Mouse (Mus musculus) cerebellum, postnatal 14 days (tissue): ENCODE results near the gene Ptpn23.
"Not testable (repeated sequence)": the region's sequence is repeated elsewhere in the genome, so short reads cannot be mapped to it uniquely, and the experiment has no call there.

Experiments used
- DNase-seq, 2 experiments: peaks; one replicate each; pipeline ENCODE4 v3.0.0; 2021; ENCODE audit warnings: mixed read lengths in 2 of 2

Gene Ptpn23

DNA sequence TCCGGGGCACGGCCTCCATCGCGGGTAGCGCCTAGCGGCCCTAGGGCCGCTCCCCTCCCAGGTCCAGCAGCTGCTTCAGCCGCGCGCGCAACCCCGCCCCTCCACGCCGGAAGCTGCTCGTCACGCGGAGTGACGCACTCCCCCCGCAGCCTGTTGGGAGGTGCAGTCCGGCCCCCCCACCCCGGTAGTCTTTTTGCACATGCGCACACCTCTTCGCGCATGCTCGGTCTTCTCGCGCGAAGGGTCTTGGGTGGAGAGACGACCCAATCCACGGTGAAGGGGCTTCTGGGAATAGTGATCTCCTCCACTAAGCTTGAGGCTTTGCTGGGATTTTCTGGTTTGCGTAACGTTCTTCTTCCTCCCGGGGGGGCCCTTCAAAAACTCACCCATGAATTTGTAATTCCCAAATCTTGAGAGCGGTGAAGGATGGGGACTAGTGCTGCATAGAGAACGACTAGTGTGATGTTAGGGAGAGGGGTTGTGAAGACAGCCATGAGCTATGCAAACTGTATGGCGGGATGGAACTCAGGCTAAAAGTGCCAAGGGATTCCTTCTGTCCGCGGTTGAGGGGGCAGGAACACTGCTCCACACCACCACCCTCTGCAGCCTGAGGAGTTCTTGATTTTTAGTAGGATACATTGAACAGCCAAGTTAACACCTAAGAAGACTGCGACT lies at the start of gene Ptpn23:
Gene Ptpn23 (minus strand): TSS at position 115 of the 675 bp plus-strand sequence.
- peak; percentile 97 for DNase-seq

DNA sequence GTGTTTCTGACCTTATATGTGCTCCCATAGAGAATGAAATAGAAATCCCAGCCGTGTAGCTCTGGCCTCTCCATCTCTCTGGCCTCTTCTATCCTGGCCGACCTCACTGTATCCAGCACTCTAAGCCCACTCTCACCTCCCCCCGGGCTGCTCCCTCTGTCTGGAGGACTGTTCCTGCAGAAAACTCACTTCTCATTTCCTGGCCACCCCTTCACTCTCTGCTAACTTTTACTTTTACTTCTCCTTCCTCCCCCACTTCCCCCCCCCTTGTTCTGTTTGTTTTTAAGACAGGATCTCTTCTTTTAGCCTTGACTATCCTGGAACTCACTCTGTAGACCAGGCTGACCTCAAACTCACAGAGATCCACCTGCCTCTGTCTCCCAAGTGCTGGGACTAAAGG lies 44.5 kb upstream of the Ptpn23 start:
- no peak for DNase-seq

DNA sequence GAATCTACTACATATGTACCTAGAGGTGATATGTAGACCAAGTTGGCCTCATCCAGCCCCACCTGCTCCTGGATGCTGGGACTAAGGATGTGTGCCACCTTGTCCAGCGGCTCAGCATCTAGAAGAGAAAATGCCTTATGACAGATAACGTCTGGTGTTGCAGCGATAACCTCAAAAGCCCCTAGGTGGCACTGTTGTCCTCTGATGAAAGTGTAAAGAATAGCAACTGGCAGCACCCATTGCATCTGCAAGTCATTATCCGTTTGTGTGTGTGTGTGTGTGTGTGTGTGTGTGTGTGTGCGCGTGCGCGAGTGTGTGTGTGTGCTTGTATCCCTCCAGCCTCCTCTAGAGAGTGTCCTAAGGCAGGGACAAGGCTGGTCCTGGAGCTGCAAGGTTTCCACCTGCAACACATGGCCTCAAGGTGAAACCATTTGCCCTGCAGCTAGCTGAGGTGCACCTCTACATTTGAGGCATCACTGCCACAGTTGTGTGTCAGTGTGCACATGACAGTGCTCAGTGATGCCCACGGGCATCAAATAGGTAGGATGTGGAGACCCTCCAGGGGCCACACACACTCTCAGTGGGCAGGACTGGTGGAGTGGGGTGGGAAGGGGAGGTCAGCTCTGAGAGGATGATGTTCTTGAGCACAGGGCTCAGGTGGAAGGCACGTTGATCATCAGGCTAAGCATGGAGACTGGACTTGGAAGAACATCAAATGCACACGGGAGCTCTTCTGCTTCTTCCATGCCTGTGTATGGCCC lies 41.0 kb upstream of the Ptpn23 start:
- DNase-seq: peak; percentile 83 to 89

DNA sequence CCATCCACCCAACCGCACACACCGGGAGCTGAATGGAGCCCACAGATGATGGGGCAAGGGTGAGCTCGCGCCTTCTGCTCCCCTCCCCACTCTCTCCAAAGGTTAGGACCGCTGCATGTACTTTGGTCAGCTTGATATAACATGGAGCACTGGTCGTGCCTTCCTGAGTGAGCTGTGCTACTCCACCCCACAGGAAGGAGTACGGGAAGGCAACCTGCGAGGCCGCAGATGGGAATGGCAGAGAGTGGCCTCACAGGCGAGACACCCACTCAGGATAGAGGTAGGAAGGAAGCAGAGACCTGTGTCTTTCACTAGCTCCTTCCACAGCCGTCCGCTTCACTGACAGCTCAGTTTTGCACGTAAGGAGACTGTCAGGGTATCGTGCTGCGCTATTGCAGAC lies 40.3 kb upstream of the Ptpn23 start:
- no peak for DNase-seq

DNA sequence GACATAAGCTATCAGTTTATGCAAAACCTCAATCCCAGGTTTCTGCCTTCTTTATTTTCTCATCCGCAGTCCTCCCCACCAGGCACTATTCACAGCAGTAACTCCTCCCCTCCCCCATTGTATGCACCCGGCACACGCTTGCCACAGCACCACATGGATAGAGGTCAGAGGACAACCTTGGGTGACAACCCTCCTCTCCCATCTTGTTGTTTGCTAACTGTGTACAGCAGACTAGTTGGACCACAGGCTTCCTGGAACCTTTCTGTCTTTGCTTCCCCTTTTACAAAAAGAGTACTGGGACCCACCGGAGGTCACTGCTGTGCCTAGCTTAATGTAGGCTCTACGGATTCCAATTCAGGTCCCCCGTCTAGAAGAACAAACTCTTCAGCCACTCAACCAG lies 32.5 kb upstream of the Ptpn23 start:
- DNase-seq: no peak

DNA sequence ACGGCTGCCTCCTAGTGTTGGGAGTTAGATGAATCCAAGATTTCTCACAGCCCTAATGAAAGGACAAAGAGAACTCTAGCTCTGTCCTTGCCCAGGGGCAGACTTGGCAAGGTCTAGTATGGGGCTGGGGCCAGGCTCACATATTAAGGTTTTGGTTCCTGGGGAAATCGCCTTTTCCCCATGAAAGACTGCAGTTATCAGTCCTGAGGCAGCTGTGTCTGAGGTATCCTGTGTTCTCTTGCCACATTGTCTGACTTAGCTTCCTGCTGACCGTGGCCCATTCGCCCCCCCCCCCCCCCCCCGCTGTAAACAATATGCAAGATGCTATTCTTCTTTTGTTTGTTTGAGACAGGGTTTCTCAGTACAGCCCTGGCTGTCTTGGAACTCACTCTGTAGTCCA lies 32.0 kb upstream of the Ptpn23 start:
- DNase-seq: no peak

DNA sequence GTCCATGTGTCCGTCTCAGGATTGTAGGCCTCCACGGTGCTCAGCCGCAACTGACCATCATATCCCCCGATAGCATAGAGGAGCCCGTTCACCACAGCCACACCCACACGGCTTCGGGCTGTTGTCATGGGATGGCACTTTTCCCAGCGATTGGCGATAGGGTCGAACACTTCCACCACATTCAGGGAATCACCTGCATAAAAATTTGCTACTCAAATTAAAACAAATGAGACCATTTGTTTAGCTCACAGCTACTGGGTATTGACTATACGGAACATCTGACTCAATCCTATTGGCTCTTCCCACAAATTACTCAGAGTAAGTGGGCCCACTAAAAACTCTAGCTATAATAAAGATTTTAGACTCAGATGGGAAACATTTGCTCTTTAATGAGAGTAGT lies 28.0 kb upstream of the Ptpn23 start:
- DNase-seq: no peak

DNA sequence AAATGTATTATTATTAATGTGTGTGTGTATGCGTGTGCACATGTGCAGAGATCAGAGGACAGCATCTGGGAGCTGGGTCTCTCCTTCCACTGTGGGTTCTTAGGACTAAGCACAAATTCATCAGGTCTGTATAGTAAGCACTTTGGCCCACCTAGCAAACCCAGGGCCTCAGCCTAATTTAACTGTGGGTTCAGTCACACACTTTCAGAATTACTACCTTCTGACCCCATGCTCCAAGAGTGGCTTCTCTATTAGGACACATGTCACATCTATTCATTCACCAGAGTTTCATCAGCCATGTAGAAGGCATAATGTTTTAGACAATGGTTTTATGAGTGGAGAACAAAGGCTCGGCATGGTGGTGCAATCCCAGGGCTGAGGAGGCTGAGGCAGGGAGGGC lies 25.0 kb upstream of the Ptpn23 start:
- DNase-seq: no peak

DNA sequence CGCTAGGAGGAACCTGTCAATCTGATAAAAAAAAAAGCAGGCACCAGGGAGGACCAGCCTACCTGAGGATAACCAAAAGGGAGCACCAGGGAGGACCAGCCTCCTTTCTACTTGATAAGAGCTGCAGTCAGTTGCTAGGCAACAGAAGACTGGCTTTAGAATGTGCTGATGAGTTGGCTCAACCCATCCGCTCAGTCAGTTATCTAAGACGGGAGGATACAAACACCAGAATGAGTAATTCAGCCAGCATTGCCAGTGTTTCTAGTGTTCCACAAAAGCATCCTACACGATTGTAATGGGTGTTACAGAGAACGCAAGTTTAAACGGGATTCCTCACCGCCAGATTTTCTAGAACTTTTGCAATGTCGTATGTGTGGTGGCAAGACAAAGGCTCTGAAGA lies 23.2 kb upstream of the Ptpn23 start:
- no peak for DNase-seq

DNA sequence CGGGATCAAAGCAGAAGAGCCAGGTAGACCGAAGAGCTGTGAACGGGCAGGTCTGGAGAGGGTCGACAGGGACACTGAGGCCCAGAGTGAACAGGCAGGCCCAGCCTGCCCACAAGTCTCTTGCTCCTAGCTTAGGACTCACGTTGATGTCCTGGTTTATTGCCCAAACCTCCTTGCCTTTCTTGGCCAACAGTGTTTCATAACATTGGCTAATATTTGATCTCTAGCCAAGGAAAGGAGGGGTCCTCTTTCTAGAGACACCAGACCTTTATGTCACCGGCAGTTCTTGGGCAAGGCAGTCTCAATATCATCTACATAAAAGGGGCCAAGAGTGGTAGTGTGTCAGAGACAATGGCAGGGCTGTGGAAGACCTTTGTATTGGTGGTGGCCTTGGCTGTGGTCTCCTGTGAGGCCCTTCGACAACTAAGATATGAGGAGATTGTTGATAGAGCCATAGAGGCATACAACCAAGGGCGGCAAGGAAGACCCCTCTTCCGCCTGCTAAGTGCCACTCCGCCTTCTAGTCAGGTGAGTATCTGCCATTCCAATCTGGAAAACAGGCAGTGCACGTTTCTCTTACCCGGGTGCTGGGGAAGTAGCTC lies 11.6 kb upstream of the Ptpn23 start, which contains the start of gene Ngp:
Gene Ngp (plus strand): TSS at position 237 of the 602 bp plus-strand sequence.
- no peak for DNase-seq

DNA sequence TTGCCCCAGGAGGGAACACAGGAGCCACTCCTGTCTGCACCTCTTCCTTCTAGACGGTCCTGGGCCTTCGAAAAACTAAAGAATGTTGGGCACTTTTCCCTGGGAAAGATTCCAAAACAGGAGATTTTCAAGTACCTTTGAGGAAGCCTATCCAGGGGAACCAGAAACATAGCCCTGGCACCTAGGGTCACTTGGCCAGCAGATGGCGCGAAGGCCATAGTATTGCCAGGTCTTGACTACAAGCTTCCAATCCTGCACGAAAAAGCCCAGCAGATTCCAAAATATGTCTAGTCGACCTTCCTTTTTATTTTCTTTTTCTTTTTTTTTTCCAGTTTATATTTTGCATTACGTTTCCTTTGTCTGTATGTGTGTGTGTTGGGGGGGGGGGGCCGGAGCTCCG lies 5.8 kb upstream of the Ptpn23 start:
- peak; percentile 65 to 75 for DNase-seq

DNA sequence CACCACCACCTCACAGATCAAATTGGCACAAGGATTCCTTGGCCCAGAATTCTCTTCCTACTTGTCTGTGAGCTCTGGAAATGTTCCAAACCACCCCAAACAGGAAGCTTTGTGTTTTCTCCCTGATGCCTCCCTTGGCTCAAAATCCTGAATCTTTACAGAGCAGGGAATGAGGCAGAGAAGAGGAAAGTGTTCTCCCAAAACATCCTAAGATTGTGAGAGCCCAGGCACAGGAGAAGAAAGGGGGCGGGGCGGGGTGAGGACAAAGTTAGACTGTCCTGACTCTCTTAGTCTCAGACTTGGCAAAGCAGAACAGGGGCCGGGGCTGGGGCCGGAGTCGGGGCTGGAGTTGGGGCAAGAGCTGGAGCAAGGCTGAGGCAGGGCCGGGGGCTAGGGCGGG lies 4.9 kb upstream of the Ptpn23 start:
- DNase-seq: peak in 1 of 2 experiments; percentile 24

DNA sequence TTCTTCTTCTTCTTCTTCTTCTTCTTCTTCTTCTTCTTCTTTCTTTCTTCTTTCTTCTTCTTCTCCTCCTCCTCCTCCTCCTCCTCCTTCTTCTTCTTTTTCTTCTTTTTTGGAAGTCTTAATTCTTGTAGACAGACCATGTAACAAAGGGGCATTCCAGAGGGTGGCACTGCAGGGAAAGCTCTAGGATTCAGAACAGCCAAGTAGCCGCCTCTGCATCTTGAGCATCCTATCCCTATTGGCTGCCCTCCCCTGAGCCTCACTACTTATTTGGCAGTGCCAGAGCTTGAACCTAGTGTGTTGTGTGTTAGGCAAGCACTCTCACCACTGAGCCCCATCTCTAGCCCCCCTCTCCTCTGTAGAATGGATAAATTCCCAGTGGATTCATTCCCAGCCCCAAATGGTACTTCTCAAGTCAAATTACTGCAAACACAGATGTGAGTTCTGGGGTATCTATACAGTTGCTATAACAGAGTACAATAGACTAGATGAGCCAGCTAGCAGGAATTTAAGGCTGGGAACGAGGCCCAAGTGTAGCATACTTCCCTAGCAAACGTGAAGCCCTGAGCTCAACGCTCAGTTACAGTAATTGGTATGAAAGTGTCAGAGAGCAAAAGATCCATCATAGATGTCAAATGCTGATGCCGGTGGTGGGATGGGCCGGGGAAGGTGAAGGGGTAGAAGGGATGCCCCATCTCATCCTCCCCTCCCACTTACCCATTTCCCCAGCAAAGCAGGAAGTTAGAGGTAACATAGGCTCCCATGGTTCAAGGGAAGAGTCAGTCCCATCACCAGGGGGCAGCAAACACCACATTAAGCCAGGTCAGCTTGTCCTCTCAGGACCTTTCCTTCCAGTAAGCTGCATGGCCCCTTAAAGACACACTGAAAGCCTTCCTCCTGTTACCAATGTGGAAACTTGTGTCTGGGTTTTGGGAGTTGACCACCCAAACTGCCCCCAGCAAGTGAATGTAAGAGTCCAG lies 3.2 kb upstream of the Ptpn23 start:
- DNase-seq: peak; percentile 77 to 86

DNA sequence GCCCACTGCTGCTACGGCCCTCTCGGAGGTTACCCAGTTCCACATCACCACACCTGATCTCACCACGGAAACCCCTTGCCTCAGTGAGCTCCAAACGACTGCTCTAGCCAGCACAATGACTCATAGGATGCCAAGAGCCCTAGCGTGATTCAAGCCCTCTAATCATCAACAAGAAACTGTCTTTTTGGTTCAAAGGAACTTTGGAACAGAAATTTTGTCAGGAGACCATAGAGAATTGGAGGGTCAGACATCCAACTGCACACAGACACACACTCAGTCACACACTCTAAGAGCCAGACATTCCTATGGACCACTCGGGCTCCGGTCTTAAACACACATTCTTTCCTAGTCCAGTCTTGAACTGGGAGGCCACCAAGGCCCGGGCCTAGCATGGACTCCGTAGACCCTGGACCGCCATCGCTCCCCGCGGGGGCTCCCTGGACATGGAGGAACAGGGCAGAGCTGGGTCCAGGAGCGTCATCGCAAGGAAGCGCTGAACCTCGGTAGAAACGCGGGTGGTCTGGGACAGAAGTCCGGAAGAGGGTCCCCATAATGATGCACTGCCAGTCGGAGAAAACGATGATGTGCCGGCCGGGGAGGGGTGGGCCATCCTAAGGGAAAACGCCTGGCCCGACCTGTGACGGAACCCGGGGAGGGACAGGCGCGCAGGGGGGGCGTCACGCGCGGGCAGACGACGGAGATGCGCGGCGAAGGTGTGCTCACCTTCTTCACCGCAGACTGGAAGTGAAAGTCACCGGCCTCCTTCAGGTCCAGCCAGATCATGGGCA lies 508 bp downstream of the Ptpn23 start:
- no peak for DNase-seq

DNA sequence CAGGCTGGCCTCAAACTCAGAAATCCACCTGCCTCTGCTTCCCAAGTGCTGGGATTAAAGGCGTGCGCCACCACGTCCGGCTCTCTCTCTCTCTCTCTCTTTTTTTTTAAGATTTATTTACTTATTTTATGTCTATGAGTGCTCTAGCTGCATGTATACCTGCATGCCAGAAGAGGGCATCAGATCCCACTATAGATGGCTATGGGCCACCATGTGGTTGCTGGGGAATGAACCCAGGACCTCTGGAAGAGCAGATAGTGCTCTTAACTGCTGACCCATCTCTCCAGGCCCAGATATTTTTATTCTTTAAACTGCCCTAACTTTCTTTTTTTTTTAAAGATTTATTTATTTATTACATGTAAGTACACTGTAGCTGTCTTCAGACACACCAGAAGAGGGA lies 4.8 kb downstream of the Ptpn23 start:
- not testable (repeated sequence) for DNase-seq

DNA sequence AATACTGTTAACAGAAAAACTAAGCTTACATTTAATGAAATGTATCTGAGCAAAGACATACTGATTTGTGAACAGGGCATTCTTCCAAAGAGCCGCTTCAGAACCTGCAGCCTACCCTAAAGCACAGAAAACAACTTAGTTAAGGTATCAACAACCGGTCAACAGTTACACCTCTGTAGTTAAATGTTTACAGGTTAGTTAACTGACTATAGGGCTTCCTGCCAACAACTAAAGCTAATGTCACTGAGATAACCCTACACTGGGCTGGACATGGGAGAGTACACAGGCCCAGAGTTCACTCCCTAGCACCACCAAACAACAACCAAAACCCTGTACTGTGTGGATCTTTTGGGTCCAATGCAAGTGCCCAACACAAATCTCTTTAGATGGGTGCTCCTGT lies 5.3 kb downstream of the Ptpn23 start:
- no peak for DNase-seq

DNA sequence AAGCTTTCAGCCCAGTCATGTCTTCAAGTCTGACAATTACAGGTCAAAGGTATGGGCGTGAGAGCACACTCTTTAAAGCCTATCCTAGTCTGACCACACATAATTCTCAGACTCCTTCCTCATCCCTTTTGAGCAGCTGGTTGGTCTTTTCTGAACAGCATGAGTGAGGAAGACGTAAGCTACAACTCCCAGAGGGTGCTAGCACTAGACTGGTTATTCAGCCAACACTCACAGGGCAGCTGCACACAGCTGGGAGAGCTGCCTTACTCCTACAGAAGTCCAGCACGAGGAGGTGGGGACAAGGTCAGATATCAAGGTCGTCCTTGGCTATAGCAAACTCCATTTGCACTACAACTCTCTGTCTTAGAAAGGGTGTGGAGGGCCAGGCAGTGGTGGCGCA lies 7.4 kb downstream of the Ptpn23 start:
- DNase-seq: no peak

DNA sequence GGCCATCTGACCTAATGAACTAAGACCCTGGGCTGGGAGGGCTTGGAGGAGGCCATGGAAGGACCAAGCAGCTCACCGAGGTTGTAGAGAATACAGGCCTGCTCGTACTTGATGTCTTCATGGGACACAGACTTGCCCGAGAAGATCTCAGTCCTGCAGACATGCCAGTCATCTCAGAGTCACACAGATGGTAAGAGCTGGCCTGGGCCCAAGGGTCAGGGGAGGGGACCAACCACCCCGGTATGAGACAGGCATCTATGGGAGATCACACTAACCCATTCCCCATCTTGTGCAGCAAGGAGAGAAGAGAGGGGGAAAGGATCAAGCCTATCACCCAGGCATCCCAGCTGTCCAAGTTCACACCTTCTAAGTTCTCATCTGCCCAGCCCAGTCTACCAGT lies 14.7 kb downstream of the Ptpn23 start:
- DNase-seq: peak in 1 of 2 experiments; percentile 42

DNA sequence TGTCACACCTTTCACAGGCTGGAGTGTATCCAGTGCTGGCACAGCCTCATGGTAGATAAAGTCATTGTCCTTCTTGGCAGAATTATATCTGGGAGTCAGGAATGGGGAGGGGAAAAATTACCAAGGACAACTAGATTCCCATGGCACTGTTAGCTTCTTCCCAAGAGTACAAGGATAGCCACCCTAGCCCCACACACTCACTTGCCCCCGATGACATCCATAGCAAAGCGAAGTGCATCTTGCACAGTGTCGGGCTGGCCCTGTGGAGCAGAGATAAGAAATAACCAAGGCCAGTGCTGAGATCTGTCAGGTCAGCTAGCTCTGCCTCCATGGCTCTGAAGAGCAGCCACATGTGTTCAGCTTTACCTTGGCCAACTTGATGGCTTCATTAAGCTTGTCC lies 17.2 kb downstream of the Ptpn23 start:
- no peak for DNase-seq

DNA sequence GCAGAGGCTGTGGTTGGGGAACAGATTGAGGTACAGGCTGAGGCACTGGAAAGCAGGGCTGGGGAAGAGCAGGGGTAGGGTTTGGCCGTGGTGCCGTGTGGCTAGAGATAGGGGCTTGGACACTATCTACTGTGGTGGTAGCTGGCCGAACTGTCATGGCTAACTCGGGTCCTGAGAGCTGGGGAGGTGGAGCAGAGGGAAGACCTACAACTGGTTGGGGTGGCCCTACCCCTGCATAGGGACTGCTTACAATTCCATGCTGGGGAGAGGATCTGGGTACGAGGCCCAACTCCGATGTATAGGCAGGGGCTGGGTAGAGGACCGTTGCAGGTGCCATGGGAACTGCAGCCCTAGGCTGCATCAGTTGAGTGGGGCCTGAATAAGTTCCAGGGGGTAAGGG lies 20.0 kb downstream of the Ptpn23 start:
- DNase-seq: no peak

DNA sequence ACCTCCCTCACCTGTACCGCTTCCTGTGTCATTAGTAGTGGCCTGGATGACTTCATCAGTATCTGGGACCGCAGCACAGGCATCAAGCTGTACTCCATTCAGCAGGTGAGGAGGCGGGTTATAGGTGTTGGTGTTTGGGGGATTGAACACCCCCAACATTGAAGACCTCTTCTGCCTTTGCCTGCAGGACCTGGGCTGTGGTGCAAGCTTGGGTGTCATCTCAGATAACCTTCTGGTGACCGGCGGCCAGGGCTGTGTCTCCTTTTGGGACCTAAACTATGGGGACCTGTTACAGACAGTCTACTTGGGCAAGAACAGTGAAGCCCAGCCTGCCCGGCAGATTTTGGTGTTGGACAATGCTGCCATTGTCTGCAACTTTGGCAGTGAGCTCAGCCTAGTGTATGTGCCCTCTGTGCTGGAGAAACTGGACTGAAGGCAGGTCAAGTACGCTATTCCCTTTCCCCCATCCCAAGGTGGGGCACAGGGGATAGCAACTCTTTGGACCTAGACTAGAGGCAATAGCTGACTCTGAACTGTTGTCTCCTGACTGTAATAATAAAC lies 23.6 kb downstream of the Ptpn23 start:
- no peak for DNase-seq

DNA sequence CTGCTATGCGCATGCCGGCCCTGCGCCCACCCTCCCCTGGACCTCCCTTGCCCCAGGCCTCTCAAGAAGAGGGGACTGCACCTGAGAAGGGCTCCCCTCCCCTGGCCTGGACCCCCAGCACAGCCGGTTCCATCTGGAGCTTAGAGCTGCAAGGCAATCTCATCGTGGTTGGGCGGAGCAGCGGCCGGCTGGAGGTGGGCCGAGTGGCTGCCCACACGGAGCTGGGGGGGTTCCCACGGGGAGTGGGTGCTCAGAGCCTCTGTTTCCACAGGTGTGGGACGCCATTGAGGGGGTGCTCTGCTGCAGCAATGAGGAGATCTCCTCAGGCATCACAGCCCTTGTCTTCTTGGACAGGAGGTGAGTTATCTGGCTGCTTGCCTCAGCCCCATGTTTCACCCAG lies 26.7 kb downstream of the Ptpn23 start:
- no peak for DNase-seq
